Mouse (Mus musculus) heart, postnatal 0 days (tissue): Measurements from ENCODE around the gene Kmt2c.

ENCODE experiments used
- CTCF ChIP-seq: IDR thresholded peaks from 2 replicates; pipeline ENCODE4 v1.5.1; 2016; ENCODE audit warnings: antibody characterized with exemption, control low read depth, low read depth
- EP300 ChIP-seq: IDR thresholded peaks from 2 replicates; pipeline ENCODE4 v1.6.1; 2016; ENCODE audit warnings: antibody characterized with exemption, low read depth

GRCm38 (mm10) chr5:25331322-25331721, 167.3 kb downstream of the Kmt2c start:
- TF ChIP-seq EP300 (no peak), CTCF (no peak)
